Mouse (Mus musculus): ENCODE measurements around the gene Zfp799.

DNA sequence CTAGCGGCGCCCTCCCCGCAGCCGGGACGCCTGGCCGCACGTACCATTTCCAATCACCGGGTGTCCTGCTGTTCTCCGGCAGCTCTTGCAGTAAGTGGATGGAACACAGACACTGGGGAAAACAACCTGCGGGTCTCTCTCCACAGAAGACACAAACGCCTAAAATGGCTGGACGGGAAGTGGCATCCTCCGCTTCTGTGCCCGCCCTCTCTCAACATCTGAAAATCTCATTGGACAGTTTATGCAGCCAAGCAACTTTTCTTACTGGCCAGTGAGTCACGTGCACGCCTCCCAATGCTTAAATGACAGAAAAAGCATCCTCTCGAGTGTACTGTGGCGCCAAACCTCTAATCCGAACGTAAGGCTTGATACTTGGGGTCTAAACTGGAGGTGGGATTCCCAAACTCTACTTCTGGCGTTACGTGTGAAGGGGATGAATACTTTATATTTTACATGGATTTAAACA, 41.9 kb downstream of the Zfp799 start, which contains the start of gene Zfp871:
- TF ChIP-seq CTCF (IDR thresholded peaks at IDR 0.05; ENCODE audit: low read depth, low read length), result no peak
- TF ChIP-seq TAL1 (conservative IDR thresholded peaks at IDR 0.05; ENCODE audit: low read depth, low read length), result no peak
- no peak for TF ChIP-seq GATA2 (IDR thresholded peaks at IDR 0.05; ENCODE audit: borderline replicate concordance, low read depth, low read length)
- no peak for TF ChIP-seq POLR2AphosphoS5 (IDR thresholded peaks at IDR 0.05; ENCODE audit: insufficient replicate concordance, low read depth, low read length)

Measured in G1E (cell line).